Mouse (Mus musculus) limb, embryonic 14.5 days (tissue): ENCODE measurements around the gene Tmod2. TPM values are rescaled to one million over a fixed set of nuclear protein-coding genes. Genes with fewer than 3 reads are reported as not detected.
A peak's percentile ranks its signal among the peaks of the same experiment; 100 is the strongest.

Experiments used
- ATAC-seq: fragments of 200-750 bp; cut with Nextera tagmentation; 2 replicates; pipeline ENCODE4 v1.8.0; 2017; ENCODE audit warnings: low read depth, moderate number of reproducible peaks, moderate TSS enrichment; ENCODE audit not compliant: low FRiP score
- DNase-seq: peaks from one replicate; pipeline ENCODE4 v3.0.0-alpha.2; 2015; ENCODE audit warnings: low spot score
- H3K27ac ChIP-seq: fragments of 300-500 bp; sonication (generic); replicated peaks from 2 replicates; pipeline ENCODE4 v1.5.1; 2014; ENCODE audit warnings: low read depth, mild to moderate bottlenecking, low read length, moderate library complexity, mixed read lengths
- H3K27me3 ChIP-seq: fragments of 300-500 bp; sonication (generic); 2 replicates; pipeline ENCODE4 v1.6.1; 2014; ENCODE audit warnings: low read length, mixed read lengths; ENCODE audit not compliant: control insufficient read depth, insufficient read depth
- H3K36me3 ChIP-seq: fragments of 300-500 bp; sonication (generic); 2 replicates; pipeline ENCODE4 v1.6.1; 2014; ENCODE audit warnings: mild to moderate bottlenecking, low read length, moderate library complexity, mixed read lengths; ENCODE audit not compliant: control insufficient read depth, insufficient read depth
- H3K4me1 ChIP-seq: fragments of 300-500 bp; sonication (generic); 2 replicates; pipeline ENCODE4 v1.6.1; 2014; ENCODE audit warnings: antibody characterized with exemption, low read length, mixed read lengths; ENCODE audit not compliant: control insufficient read depth, insufficient read depth
- H3K4me2 ChIP-seq: fragments of 300-500 bp; sonication (generic); replicated peaks from 2 replicates; pipeline ENCODE4 v1.6.1; 2014; ENCODE audit warnings: low read depth, mild to moderate bottlenecking, low read length, moderate library complexity; ENCODE audit not compliant: severe bottlenecking
- H3K4me3 ChIP-seq: fragments of 300-500 bp; sonication (generic); replicated peaks from 2 replicates; pipeline ENCODE4 v1.5.1; 2014; ENCODE audit warnings: low read length
- H3K9ac ChIP-seq: fragments of 300-500 bp; sonication (generic); 2 replicates; pipeline ENCODE4 v1.6.1; 2014; ENCODE audit warnings: mild to moderate bottlenecking, low read depth, low read length, moderate library complexity; ENCODE audit not compliant: severe bottlenecking
- H3K9me3 ChIP-seq: fragments of 300-500 bp; sonication (generic); 2 replicates; pipeline ENCODE4 v1.6.1; 2016; ENCODE audit warnings: low read length; ENCODE audit not compliant: control insufficient read depth
- POLR2A ChIP-seq: fragments of 200-500 bp; IDR thresholded peaks from 2 replicates; pipeline ENCODE4 v1.8.0; 2012; ENCODE audit warnings: inconsistent platforms, mild to moderate bottlenecking, moderate library complexity, borderline replicate concordance; ENCODE audit not compliant: insufficient read depth, insufficient read length; ENCODE audit errors: extremely low read depth
- WGBS: fragments of 180-500 bp; shearing (Covaris S2); extraction: QIAGEN DNeasy Blood & Tissue Kit; methylation state at CpG from one replicate; pipeline ENCODE4 v1.1.7; 2014; 5-methylcytosine and 5-hydroxymethylcytosine counted together
- polyA plus RNA-seq, 2 experiments: library from polyadenylated mRNA; depleted of rRNA in 1 of 2; stranded (reverse) in 1 of 2; unstranded in 1 of 2; fragments of >200 nt; fragmentation: Nextera tagmentation in 1 of 2; extraction: Ambion mirVana in 1 of 2; gene quantifications; 2 replicates each; pipeline versions ENCODE4 v1.2.1 to v1.2.3; 2012 to 2014

Tmod2 gene
- polyA plus RNA-seq, 2 experiments: 5.7 to 18.8 TPM

DNA sequence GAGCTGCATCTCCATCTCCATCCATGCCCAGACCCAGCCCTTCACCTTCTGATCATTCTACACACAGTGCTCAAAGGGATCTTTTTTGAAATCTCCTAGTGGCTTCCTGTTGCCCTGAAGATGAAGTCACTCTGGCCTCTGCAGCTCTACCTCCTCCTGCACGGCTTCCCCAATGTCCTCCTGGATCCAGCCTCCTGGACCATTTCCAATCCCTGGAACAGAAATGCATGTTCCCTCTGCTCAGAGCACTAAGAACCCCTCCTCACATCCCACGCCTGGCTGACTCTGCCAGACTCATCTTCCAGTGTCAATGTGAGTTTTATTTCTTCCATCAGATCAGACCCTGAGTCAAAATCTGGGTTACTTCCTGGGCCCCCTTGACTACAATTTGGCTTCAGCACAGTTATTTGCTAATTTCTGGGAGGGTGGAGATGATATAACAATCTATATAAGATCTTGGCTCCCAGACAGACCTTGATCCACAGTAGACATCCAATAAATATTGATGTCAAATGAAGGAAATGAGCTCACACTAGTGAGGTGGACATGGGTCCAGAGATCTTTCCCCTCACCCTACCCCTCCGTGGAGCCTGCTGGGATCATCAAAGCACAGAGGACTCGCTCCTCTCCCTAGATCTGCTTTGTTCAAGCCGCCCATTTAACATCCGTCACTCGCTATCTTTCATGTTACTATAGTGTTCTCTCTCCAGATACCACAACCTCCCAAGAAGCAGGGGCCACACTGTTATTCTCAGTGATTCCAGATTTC lies 10.8 kb downstream of the Tmod2 start:
- Histone ChIP-seq H3K9ac (no peak overlapping the region), H3K4me3 (no peak overlapping the region), H3K4me2 (no peak overlapping the region), H3K27me3 (no peaks in the 10 kb centered on the region), H3K36me3 (no peaks in the 10 kb centered on the region), H3K4me1 (0 out of 2 replicates have a peak, but pooled peaks cover 11% of the 10 kb centered on the region), H3K27ac (no peak overlapping the region), H3K9me3 (no peaks in the 10 kb centered on the region)
- ATAC-seq: no peak
- no peak for TF ChIP-seq POLR2A
- DNase-seq: peak; percentile 42
- WGBS: 75% methylated on average over 7 of the region's 7 CpGs

DNA sequence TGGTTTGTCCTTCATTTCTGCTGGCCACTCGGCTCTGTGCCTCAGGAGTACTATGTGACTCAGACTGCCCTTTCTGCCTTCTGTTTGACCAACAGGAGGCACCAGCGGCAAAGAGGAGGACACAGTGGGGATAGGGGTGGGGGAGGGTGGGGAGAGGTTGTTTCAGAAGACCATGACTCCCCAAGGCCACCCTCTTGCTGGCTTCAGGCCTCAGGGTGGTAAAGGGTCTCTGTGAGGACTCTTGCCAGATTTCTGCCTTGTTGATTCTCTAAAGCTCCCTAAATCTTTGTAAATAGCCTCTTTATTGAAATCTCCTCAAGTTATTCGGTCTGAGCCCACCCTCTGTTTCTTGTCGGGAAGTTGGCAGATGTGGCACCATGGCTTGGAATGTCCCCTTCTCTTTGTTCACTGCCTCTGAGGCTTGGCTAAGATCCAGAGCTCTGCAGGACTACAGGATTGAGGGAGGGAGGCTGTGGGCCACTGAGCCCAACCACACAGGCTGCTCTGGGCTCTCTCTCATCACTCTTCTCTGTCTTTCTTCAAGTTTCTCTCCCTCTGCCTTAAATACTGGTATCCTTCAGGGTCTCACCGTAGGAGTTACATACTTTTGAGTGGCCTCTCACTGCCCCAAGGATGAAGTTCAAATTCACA lies 11.8 kb downstream of the Tmod2 start:
- no peak for TF ChIP-seq POLR2A
- Histone ChIP-seq H3K4me3 (no peak overlapping the region), H3K9ac (no peak overlapping the region), H3K27me3 (no peaks in the 10 kb centered on the region), H3K9me3 (no peaks in the 10 kb centered on the region), H3K27ac (no peak overlapping the region), H3K4me2 (no peak overlapping the region), H3K36me3 (peaks cover 3% of the 10 kb centered on the region; the same call in 1 of the 2 replicates), H3K4me1 (0 out of 2 replicates have a peak, but pooled peaks cover 11% of the 10 kb centered on the region)
- ATAC-seq (0 out of 2 replicates have a peak, but pooled peaks have one; percentile 62), DNase-seq (peak; percentile 48)
- 50% methylated on average over 5 of the region's 5 CpGs for WGBS

DNA sequence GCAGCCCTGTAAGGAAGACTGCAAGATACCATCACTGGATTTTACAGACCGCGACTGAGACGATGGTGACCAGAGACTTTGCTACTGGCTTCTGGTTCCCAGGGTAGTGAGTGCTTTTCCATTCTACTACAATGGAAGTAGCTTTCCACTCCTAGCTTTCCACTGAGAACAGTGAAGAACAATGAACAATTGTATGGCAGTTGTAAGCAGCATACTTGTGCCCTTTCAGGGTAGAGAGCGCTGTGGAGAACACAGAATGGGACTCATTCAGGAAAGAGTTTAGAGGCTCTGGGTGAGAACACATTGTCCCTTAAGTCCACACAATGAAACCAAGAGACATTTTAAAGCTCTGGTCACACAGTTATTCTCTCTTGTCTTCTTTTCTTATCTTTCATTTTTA lies 13.5 kb downstream of the Tmod2 start:
- Histone ChIP-seq H3K36me3 (peaks cover 6% of the 10 kb centered on the region; the same call in 1 of the 2 replicates), H3K9ac (no peak overlapping the region), H3K27me3 (no peaks in the 10 kb centered on the region), H3K4me3 (no peak overlapping the region), H3K27ac (no peak overlapping the region), H3K4me1 (0 out of 2 replicates have a peak, but pooled peaks cover 11% of the 10 kb centered on the region), H3K9me3 (no peaks in the 10 kb centered on the region), H3K4me2 (no peak overlapping the region)
- WGBS: 88% methylated on average over 4 of the region's 4 CpGs
- no peak for TF ChIP-seq POLR2A
- ATAC-seq: no peak
- no peak for DNase-seq

DNA sequence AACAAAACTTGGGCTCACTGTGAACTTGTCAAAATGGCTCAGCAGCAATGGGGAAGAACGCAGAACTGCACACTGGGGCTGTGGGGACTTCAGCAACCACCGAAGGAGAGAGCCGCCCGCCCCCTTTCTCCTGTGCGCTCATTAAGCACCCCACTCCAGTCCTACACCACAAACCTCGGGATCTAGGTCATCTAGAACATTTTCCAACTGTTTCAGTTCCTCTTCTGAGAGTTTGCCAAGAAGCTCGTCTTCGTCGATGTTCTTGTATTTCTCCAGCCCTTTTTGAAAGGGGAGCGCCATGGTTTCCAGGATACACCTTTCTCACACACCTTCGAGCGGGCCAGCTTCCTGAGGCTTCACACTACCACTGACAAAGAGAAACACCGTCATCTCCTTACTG lies 14.1 kb downstream of the Tmod2 start:
- no peak for TF ChIP-seq POLR2A
- Histone ChIP-seq H3K27me3 (no peaks in the 10 kb centered on the region), H3K36me3 (peaks cover 9% of the 10 kb centered on the region; the same call in 1 of the 2 replicates), H3K27ac (no peak overlapping the region), H3K4me2 (no peak overlapping the region), H3K4me3 (no peak overlapping the region), H3K4me1 (0 out of 2 replicates have a peak, but pooled peaks cover 11% of the 10 kb centered on the region), H3K9me3 (no peaks in the 10 kb centered on the region), H3K9ac (no peak overlapping the region)
- no peak for DNase-seq
- WGBS: 90% methylated on average over 13 of the region's 13 CpGs
- ATAC-seq: no peak

DNA sequence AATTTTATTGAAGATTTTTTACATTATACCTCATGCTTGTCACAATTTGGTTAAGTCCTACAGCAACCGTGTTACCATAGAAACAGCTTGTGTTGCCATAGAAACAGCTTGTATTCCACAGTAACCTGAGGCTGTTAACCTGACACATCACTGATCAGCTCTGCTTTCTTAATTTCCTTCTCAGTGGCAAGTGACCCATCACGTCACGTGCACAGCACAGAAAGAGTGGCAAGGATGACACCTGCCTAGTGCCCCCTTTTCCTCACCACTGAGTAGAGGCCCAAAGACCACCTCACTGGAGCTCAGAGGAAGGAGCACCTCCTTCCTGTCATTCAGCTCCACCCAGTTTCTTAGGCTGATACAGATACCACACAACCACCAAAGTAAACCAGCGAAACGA lies 17.6 kb downstream of the Tmod2 start:
- DNase-seq (no peak), ATAC-seq (no peak)
- H3K4me3 ChIP-seq: no peak overlapping the region
- 86% methylated on average over 5 of the region's 5 CpGs for WGBS
- H3K4me1 ChIP-seq: no peaks in the 10 kb centered on the region
- H3K4me2 ChIP-seq: no peak overlapping the region
- TF ChIP-seq POLR2A: no peak
- H3K27ac ChIP-seq: no peak overlapping the region
- H3K9ac ChIP-seq: no peak overlapping the region
- H3K27me3 ChIP-seq: no peaks in the 10 kb centered on the region
- peaks cover 14% of the 10 kb centered on the region; the same call in 1 of the 2 replicates for H3K36me3 ChIP-seq
- H3K9me3 ChIP-seq: no peaks in the 10 kb centered on the region
